Mouse (Mus musculus) urinary bladder, postnatal 4 days (tissue): ENCODE data around the gene Zfr2.
"Not testable (repeated sequence)": the region's sequence is repeated elsewhere in the genome, so short reads cannot be mapped to it uniquely, and the experiment has no call there.

ENCODE experiments used
- DNase-seq, 2 experiments: peaks; one replicate each; pipeline ENCODE4 v3.0.0; 2021 to 2022; ENCODE audit warnings: low spot score in 2 of 2

Zfr2 gene

DNA sequence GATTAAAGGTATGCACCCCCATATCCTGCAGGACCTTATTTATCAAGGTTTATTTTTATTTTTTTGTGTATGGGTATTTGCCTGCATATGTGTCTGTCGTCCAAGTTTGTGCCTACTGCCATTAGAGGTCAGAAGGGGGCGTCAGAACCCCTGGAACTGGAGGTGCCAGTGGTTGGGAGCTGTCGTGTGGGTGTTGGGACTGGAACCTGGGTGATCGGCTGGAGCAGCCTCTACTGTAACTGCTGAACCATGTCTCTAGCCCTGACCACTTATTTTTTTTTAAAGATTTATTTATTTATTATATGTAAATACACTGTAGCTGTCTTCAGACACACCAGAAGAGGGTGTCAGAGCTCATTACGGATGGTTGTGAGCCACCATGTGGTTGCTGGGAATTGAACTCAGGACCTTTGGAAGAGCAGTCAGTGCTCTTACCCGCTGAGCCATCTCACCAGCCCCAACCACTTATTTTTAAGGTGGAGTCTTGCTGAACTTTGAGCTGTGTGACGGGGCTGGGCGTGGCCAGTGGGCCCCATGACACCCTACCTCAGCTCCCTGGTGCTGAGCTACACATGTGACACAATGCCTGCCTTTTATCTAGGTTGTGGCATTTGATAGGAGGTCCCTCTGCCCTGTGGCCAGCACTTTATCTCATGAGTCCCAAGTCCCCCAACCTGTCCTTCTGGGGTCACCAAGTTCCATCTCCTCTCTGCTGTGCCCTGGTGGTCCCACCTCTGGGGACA, 29.8 kb upstream of the Zfr2 start:
- no peak for DNase-seq

DNA sequence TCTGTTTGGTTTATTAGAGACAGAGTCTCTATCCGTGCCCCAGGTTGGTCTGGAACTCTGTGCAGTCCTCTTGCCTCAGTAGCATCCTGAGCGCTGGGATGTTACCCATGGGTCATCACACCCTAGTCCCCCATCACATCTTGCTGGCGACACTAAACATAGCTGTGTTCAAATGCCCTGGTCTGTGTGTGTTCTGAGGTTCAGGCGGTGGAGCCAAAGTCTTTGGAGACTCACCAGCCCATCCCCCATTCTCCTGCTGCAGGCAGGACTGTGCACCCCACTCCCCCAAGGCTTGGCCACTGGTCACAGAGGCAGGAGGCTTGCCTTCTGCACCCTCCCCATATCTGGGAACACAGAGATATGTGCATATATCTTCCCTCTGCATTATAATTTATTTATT, 28.8 kb upstream of the Zfr2 start:
- DNase-seq = no peak

DNA sequence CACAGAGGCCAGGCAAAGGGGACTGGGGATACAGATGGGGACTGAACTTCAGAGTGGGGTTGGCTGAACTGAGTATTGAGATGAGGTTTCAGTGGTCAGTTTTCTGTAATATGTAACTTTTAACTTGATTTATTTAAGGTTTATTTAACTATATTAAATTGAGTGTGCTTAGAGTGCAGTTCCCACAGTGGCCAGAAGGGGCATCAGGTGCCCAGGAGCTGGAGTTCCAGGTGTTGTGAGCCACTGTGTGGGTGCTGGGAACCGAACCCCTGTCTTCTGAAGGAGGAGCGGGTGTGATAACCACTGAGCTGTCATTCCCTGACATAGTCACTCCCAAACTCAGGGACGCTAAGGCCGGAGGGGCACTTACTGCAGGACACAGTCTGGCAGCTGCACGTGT, 22.8 kb upstream of the Zfr2 start:
- DNase-seq = no peak

DNA sequence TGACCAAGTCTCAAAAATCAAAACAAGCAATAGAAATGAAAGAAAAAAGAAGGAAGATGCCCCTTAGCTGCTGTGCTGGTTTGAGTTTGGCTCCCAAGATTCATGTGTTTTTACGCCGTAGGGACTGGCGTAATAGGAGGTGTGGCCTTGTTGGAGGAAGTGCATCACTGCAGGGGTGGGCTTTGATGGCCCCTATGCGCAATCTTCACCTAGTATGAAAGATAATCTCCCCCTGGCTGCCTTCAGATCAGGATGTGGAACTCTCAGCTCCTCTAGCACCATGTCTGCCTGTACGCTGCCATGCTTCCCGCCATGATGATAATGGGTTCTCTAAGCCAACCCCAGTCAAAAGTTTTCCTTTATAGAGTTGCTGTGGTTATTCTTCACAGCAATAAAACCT, 16.7 kb upstream of the Zfr2 start:
- DNase-seq = no peak

DNA sequence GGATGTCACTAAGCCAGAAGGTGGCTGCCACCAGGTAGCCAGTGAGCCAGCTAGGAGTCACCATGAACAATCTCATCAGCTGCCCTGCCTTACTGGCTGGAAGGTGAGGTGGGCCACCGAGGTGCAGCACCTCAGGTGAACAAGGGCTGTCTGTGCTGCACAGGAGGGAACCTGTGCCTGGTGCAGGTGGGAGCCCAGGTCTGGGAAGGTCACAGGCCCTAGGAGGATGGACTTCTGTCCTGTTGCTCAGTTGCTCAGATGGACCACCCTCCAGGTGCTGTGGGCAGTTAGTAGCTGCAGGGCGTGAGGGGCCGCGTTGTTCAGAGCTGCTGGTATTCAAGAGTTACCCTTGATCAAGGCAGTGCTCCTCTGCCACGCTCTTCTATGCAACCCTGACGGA, 16.1 kb upstream of the Zfr2 start:
- no peak for DNase-seq

DNA sequence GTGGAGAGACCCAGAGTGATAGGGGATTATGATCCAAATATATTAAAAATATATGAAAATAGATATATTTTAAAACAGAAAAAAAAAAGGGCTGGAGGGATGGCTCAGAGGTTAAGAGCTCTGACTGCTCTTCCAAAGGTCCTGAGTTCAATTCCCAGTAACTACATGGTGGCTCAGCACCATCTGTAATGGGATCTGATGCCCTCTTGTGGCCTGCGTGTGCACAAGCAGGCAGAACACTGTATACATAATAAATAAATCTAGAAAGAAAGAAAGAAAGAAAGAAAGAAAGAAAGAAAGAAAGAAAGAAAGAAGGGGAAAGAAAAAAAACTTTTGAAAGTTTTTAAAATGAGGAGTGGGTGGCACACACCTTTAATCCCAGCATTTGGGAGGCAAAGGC, 15.7 kb upstream of the Zfr2 start:
- DNase-seq = not testable (repeated sequence)

DNA sequence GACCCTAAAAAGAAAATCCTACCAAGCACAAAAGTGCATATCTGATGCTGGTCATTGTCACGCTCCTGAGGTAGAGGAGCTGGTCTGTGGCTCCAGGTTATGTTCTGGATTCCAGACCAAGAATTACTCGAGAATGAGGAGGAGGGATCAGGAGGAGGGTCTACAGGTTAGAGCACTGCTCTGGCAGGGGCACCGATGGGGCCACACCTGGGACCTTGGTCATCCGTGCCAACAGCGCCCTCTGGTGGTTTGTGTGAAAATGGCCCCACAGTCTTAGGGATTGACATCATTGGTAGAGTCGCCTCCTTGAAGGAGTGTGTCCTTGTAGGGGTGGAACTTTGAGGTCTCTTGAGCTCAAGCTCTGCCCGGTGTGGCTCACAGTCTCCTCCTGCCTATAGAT, 15.0 kb upstream of the Zfr2 start:
- peak in 1 of 2 experiments; percentile 81 for DNase-seq

DNA sequence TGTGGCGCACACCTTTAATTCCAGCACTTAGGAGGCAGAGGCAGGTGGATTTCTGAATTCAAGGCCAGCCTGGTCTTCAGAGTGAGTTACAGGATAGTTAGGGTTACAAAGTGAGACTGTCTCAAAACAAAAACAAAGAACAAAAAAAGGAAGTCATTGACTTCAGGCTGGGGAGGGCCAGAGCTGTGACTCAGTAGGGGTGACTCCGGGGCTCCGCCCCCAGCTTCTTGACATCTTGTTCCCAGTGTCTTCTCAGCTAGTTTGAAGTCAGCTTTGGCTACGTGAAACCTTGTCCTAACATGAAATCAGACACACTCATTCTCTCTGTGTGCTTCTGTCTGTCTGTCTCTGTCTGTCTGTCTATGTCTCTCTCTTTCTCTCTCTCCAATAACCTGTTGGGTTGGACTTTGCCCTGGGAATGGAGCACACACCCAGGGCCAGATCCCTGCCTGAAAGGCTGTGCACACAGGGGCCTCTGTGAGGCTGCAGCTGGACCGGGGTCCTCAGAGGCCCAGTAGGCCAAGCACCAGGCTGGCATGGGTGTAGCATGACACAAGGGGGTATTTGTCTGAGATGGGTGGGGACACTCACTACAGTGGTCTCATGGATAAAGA, 11.4 kb upstream of the Zfr2 start:
- no peak for DNase-seq

DNA sequence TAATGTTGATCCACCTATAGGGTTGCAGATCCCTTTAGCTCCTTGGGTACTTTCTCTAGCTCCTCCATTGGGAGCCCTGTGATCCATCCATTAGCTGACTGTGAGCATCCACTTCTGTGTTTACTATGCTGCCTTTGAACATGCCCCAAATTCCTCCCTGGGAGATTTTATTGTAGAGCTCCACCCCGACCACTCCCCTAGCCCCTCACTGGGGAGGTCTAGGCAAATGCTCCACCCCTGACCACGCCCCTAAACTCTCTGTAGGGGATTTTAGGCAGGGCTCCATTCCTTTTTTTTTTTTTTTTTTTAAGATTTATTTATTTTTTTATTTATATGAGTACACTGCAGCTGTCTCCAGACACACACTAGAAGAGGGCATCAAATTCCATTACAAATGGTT, 9.2 kb upstream of the Zfr2 start:
- DNase-seq = not testable (repeated sequence)

DNA sequence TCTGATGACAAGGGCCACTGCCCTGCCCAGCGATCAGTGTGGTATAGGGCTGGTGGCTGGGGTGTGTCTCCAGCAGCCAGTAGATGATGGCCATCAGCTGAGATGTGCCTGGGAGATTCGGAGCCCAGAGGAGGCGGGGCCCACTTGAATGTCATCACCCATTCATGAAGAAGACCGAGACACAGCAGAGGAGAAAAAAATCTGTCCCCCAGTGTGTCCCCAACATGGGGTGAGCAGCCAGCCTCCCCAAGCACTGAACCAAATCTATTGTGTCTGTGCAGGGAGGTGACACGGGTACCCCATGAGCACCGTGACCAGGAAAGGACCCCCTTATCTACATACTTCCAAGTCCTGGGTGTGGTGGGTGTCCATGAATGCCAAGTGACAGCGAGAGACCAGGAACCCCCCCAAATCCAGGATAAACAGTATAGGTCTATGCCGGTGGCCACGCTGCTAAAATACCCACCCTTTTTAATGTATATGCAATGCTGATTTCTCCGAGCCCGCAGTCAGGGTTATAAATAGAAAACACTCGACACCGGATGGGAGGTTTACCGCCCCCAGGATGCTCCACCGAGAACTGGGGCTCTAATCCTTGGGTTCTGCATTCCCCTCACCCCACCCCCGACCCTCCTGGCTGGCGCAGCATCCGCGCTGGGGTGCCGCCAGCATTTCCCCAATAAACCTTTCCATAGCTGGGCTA, 3.1 kb upstream of the Zfr2 start:
- no peak for DNase-seq

DNA sequence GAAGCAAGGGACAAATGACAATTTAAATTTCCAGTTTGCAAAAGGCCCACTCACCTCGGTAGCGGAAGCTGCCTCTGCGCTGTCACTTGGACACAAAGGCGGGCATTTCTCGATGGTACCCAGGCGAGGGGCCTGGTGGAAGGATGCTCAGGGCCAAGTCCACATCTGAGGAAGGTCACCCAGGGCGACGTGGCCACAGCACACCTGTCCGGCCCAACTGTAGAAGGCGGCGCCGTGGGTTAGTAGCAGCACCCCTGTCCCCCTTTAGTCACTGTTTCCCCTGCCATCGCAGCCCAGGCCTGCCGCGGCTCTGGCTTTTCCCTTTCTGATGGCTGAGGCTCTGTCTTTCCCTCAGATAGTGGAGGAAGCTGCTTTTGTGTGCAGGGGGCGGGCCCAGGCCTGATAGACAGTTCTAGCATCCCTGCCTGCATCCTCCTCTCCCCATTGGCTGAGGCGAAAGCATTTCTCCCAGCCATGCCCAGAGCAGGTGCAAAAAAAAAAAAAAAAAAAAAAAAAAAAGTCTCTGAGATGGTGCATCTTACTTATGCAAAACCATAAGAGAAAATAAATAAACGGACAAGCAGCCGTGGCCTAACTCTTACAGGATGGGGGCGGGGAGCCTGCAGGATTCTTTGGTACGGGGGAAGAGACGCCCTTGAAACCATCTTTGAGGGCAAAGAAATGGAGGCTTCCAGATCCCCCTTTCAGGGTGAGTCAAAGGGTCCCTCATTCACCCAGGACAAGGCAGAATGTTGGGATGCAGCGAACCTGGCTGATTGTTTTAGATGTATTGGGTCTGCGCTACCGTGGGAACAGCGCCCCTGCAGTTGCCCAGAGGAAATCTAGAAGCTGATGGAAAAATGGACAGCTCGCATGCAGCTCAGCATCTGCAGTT, 2.3 kb upstream of the Zfr2 start, which contains the start of gene Atcay:
Gene Atcay (minus strand): TSS at position 396 of the 895 bp plus-strand sequence.
- no peak for DNase-seq

DNA sequence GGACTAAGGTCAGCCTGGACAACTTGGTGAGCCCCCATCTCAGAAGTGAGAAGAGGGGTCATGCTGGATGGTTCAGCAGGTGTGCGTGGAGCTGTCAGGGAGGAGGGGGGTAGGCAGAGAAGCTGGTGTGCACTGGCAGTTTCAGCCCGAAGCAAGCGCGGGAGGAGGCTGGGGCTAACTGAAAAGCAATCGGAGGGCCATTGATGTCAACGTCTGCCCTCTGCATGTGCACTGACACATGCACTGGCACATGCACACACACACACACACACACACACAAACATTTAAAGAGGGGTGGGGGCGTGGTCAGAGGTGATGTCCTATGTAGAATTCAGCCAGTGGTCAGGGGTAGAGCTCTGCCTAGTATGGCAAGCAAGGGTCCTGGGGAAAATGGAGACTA, 1.5 kb upstream of the Zfr2 start:
- no peak for DNase-seq

DNA sequence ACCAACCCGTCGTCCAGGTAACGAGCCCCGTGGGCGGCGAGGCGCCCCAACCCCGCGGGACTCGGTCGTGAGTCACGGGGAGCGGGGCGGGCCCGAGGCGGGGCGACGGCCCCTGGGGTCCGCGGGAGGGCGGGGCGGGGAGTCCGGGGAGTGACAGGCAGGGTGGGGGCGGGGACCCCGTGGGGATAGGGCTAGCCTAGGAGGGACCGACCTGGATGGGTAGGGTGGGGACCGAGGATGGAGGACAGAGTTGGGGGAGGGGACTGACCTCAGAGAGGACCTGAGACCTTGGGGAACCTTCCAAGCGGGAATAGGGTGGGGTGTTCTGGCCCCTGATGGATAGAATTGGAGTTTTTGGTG, 251 bp downstream of the Zfr2 start:
- DNase-seq = no peak

DNA sequence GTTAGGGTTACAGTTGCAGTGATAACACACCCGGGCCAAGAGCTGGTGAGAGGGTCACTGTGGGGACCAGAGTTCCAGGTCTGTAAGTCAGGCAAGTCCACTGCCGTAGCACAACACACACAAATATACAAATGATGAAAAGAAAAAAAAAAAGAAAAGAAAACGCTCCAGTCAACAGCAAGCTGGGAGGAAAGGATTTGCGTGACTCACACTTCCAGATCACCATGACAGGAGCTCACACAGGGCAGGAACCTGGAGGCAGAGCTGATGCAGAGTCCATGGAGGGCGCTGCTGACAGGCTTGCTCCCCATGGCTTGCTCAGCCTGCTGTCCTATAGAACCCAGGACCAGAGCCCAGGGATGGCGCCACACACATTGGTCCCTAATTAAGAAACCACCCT, 1.3 kb downstream of the Zfr2 start:
- no peak for DNase-seq

DNA sequence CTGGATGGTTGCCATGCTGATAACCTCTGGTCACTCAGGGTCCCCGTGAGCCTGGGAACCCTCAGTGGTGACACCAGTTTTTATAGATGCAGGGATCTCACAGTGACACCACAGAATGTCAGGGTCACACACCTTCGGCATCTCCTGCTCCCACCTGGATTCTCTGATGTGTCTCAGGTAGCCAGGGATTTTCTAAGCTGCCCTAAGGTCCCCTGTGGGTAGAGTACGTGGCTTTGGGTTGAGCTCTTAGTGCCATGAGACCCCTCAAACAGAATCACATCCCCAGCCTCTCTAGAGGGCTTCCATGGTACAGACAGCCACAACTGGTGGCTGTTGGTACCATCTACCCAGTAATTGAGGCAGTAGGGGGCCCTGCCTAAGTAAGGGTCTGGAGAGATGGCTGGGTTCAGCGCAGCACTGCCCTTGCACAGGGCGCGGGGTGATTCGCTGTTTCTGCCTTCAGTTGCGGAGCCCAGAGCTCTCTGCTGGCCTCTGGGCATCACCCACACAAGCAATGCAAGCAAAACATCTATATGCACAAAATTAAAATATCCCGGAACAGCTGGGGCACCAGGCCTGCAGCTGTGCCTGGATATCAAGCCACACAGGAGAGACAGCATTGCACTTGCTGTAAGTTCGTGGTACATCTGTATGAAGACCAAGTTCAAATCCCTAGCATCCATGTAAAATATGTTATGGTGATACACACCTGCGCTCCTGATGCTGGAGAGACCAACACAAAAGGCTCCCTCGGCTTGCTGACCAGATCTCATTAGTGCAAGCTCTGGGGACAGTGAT, 3.7 kb downstream of the Zfr2 start:
- DNase-seq = no peak

DNA sequence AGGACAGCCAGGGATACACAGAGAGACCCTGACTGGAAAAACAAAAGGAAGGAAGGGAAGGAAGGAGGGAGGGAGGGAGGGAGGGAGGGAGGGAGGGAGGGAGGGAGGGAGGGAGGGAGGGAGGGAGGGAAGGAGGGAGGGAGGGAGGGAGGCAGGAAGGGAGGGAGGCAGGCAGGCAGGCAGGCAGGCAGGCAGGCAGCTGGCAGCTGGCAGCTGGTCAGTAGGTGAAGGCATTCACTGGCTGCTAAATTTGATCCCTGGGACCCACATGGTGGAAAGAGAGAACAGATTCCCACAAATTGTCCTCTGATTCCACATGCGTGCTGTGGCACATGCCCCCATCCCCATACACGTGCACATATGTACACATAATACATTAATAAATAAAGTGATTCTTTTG, 5.7 kb downstream of the Zfr2 start:
- no peak for DNase-seq

DNA sequence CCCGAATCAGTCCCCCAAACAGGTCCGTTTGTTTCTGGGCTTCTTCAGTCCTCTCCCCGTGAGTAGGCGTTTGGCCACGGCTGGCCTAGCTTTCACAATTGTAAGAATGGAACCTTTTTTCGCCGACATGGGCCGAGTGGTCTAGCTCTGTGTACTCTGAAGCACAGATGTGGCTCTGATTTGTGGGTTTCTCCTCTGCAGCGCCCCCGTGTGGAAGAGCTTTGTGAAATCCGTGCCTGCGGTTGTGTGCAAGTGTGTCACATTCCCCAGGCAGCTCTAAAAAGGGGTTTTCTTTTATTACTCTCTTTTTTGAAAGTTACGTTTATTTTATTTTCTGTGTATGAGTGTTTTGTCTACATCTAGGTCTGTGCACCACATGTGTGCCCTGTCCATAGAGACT, 7.9 kb downstream of the Zfr2 start:
- DNase-seq = no peak

DNA sequence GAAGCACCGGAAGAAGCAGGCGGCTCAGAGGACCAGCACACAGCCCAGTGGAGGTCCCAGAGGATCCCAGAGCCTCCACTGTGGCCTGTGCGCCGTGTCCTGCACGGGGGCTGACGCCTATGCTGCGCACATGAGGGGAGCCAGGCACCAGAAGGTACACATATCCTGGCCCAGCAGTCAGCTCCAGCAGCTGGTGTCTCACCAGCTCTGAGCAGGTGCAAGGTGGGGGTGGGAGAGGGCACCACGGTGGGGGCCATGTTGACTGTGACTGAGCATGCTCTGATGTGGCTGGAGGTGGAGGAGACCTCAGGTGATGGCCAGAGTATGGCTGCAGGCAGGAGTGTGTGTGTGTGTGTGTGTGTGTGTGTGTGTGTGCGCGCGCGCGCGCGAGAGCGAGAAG, 9.1 kb downstream of the Zfr2 start:
- DNase-seq = no peak

DNA sequence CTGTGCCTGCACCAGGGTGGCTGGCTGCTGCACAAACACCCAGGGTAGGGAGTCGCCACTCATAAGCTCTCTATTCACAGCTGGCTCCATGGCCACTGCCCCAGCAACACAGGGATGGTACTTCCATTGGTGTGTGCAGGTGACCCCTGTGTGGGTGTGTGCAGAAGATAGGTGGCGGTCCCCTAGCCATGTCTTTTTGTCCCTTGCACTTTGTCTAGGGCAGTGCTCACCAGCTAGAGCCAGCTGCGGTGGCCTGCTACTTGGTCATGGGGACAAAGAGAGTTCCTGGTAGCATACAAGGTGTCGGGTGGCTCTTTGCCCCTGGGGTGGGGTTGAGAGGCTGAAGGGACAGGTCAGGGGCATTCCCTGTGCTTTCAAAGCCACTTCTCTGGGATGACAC, 11.2 kb downstream of the Zfr2 start:
- no peak for DNase-seq

DNA sequence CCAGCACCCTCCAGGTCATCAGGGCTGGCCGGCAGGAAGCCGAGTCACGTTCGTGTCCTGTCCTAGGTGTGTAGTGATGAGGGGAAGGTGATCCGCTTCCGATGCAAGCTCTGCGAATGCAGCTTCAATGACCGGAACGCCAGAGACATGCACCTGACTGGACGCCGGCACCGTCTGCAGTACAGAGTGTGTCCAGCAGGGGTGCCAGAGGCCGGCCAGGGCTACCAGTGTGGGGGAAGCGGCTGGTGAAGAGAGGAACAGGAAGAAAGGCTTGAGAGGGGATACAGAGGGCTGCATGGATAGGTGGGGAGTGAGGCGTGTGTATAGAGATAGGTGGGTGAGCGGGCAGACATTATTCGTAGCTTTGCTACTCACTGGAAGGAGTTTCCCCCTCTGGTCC, 11.6 kb downstream of the Zfr2 start:
- peak; percentile 62 to 85 for DNase-seq

DNA sequence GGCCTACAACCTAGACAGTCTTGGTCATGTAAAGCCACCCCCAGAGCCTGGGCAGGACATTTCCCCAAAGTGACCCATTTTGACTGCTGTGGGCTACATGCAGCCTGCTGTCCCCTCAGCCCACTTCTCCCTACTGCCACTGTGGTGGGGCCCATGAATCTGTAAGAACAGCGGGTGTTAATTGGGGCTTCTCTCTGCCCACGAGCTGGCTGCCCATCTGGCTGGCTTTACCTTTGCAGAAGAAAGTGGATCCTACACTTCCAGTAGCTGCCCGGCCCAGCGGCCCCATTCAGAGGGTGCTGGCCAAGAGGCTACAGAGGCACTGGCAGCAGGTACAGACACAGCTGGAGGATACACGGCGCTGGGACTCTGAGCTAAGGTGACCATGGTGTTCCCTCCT, 12.2 kb downstream of the Zfr2 start:
- DNase-seq = no peak
